Mouse (Mus musculus) forebrain, embryonic 11.5 days (tissue): Measurements from ENCODE around the gene Tyrobp. TPM values are rescaled to one million over a fixed set of nuclear protein-coding genes. Genes with fewer than 3 reads are reported as not detected.

ENCODE experiments used
- ATAC-seq: fragments of 200-750 bp; cut with Nextera tagmentation; replicated peaks from 2 replicates; pipeline ENCODE4 v1.8.0; 2017; ENCODE audit warnings: moderate TSS enrichment; ENCODE audit not compliant: low FRiP score
- DNase-seq: peaks from one replicate; pipeline ENCODE4 v3.0.0-alpha.2; 2017; ENCODE audit warnings: low spot score
- H3K27ac ChIP-seq: fragments of 300-500 bp; sonication (generic); 2 replicates; pipeline ENCODE4 v1.5.1; 2014; ENCODE audit warnings: low read depth, low read length
- H3K27me3 ChIP-seq: fragments of 300-500 bp; sonication (generic); 2 replicates; pipeline ENCODE4 v1.6.1; 2014; ENCODE audit warnings: mild to moderate bottlenecking, low read length, mixed read lengths; ENCODE audit not compliant: control insufficient read depth, insufficient read depth
- H3K36me3 ChIP-seq: fragments of 300-500 bp; sonication (generic); 2 replicates; pipeline ENCODE4 v1.6.1; 2014; ENCODE audit warnings: mild to moderate bottlenecking, low read length, moderate library complexity, mixed read lengths; ENCODE audit not compliant: control insufficient read depth, insufficient read depth
- H3K4me1 ChIP-seq: fragments of 300-500 bp; sonication (generic); replicated peaks from 2 replicates; pipeline ENCODE4 v1.6.1; 2014; ENCODE audit warnings: low read length, mixed read lengths; ENCODE audit not compliant: control insufficient read depth, insufficient read depth
- H3K4me2 ChIP-seq: fragments of 300-500 bp; sonication (generic); 2 replicates; pipeline ENCODE4 v1.6.1; 2014; ENCODE audit warnings: low read depth, mild to moderate bottlenecking, low read length, moderate library complexity, mixed read lengths; ENCODE audit not compliant: severe bottlenecking
- H3K4me3 ChIP-seq: fragments of 300-500 bp; sonication (generic); 2 replicates; pipeline ENCODE4 v1.5.1; 2014; ENCODE audit warnings: low read depth, low read length
- H3K9ac ChIP-seq: fragments of 300-500 bp; sonication (generic); 2 replicates; pipeline ENCODE4 v1.6.1; 2014; ENCODE audit warnings: low read length
- H3K9me3 ChIP-seq: fragments of 300-500 bp; sonication (generic); 2 replicates; pipeline ENCODE4 v1.6.1; 2016; ENCODE audit warnings: low read length, mixed read lengths; ENCODE audit not compliant: control insufficient read depth
- WGBS: fragments of 180-500 bp; shearing (Covaris S2); extraction: QIAGEN DNeasy Blood & Tissue Kit; methylation state at CpG from one replicate; pipeline ENCODE4 v1.1.7; 2014; 5-methylcytosine and 5-hydroxymethylcytosine counted together
- polyA plus RNA-seq: library from polyadenylated mRNA; unstranded; fragments of >200 nt; fragmentation: Nextera tagmentation; extraction: Ambion mirVana; gene quantifications from 2 replicates; pipeline ENCODE4 v1.2.1, GENCODE M21; 2014

The Tyrobp gene
- polyA plus RNA-seq, result 9.6 and 15.2 TPM in 2 replicates

- no peaks in the 10 kb centered on the region for H3K4me1 ChIP-seq
- H3K4me2 ChIP-seq, result no peak within 1 kb of the TSS
- 79% methylated on average over 5 of the region's 5 CpGs for WGBS
- H3K4me3 ChIP-seq, result no peak within 1 kb of the TSS
- H3K9me3 ChIP-seq, result no peaks in the 10 kb centered on the region
- H3K27me3 ChIP-seq, result no peaks in the 10 kb centered on the region
- H3K36me3 ChIP-seq, result no peaks in the 10 kb centered on the region
- no peak within 1 kb of the TSS for H3K27ac ChIP-seq
- ATAC-seq, result no peak
- no peak within 1 kb of the TSS for H3K9ac ChIP-seq
- no peak for DNase-seq
Observed at GRCm38 (mm10) chr7:30413596-30413995, at the start of gene Tyrobp. TSS of gene Tyrobp (plus strand) at chr7:30413760.

DNA sequence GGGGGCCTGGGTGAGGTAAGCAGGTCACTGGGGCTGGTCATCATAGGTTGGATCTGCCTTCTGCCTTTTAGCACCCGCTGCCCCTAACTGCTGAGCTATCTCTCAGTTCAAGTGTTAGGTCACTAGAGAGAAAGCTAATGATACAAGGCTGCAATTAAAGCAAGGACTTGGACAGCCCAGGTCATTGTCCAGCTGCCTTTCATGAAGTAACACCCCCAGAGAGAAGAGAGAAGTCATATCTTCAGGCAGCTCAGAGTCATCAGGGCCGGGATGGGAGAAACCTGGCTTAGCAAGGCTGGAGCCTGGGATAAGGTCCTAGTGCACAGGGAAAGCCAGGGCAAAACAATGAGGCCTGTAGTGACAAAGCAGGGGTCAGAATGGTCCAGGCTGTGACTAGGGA, 46.1 kb upstream of the Tyrobp start:
- H3K4me1 ChIP-seq, result peaks cover under 1% of the 10 kb centered on the region; the same call in 1 of the 2 replicates
- no peaks in the 10 kb centered on the region for H3K27me3 ChIP-seq
- no peak overlapping the region for H3K27ac ChIP-seq
- H3K4me2 ChIP-seq, result no peak overlapping the region
- no peaks in the 10 kb centered on the region for H3K36me3 ChIP-seq
- no peaks in the 10 kb centered on the region for H3K9me3 ChIP-seq
- no peak overlapping the region for H3K9ac ChIP-seq
- DNase-seq, result peak; percentile 36
- H3K4me3 ChIP-seq, result no peak overlapping the region
- 78% methylated on average over 2 of the region's 2 CpGs for WGBS
- ATAC-seq, result no peak

- Histone ChIP-seq H3K27ac (no peak overlapping the region), H3K4me1 (no peaks in the 10 kb centered on the region), H3K36me3 (no peaks in the 10 kb centered on the region), H3K4me3 (peak overlapping the region; percentile 37), H3K4me2 (peak overlapping the region; percentile 67), H3K9ac (peak overlapping the region; percentile 64), H3K9me3 (no peaks in the 10 kb centered on the region), H3K27me3 (no peaks in the 10 kb centered on the region)
- DNase-seq, result peak; percentile 95
- ATAC-seq, result peak; percentile 100
- under 1% methylated on average over 21 of the region's 21 CpGs for WGBS
Observed at GRCm38 (mm10) chr7:30373501-30373962, 40.0 kb upstream of the Tyrobp start.

DNA sequence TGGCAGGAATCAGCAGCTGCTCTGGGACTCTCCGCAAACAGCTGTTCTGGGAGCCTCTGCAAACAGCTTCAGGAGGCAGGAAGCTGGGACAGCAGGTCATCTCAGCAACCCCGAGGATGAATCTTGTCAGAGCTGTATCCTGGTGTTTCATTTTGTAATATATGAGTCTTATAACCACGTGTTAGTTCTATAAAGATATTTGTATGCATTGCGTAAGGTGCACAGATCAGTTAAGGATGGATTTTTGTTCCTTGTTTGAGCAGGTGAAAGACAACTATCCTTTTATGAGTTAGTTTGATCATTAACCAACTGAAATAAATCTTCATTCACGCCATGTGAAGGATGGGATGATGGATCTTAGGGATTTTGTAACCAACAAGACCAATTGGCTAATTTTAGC, 33.5 kb upstream of the Tyrobp start:
- DNase-seq, result no peak
- H3K9me3 ChIP-seq, result no peaks in the 10 kb centered on the region
- H3K4me1 ChIP-seq, result no peaks in the 10 kb centered on the region
- H3K27ac ChIP-seq, result no peak overlapping the region
- ATAC-seq, result no peak
- H3K9ac ChIP-seq, result no peak overlapping the region
- 64% methylated on average over 5 of the region's 5 CpGs for WGBS
- H3K4me3 ChIP-seq, result no peak overlapping the region
- H3K27me3 ChIP-seq, result no peaks in the 10 kb centered on the region
- H3K36me3 ChIP-seq, result no peaks in the 10 kb centered on the region
- H3K4me2 ChIP-seq, result no peak overlapping the region

DNA sequence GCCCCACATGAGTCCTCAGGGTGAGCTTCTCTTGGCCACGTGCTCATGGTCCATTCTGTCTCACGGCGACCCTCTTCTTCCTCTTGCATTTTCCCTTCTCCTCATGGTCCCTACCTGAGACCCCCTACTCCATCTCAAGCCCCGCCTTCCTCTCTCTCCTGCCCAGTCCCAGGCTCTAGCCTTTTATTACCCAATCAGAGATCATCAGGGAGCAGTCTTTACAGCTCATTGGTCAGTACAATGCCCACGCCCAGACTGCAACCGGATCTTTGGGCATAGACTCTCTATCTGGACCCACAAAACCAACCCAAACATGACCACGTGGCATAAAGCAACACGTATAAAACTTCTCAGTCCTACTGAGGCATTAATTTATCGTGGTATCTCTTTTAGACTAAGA, 29.5 kb upstream of the Tyrobp start:
- ATAC-seq (no peak), DNase-seq (no peak)
- Histone ChIP-seq H3K9me3 (no peaks in the 10 kb centered on the region), H3K27me3 (no peaks in the 10 kb centered on the region), H3K9ac (no peak overlapping the region), H3K4me2 (no peak overlapping the region), H3K27ac (no peak overlapping the region), H3K4me3 (no peak overlapping the region), H3K36me3 (no peaks in the 10 kb centered on the region), H3K4me1 (no peaks in the 10 kb centered on the region)
- WGBS, result 82% methylated on average over 9 of the region's 9 CpGs

DNA sequence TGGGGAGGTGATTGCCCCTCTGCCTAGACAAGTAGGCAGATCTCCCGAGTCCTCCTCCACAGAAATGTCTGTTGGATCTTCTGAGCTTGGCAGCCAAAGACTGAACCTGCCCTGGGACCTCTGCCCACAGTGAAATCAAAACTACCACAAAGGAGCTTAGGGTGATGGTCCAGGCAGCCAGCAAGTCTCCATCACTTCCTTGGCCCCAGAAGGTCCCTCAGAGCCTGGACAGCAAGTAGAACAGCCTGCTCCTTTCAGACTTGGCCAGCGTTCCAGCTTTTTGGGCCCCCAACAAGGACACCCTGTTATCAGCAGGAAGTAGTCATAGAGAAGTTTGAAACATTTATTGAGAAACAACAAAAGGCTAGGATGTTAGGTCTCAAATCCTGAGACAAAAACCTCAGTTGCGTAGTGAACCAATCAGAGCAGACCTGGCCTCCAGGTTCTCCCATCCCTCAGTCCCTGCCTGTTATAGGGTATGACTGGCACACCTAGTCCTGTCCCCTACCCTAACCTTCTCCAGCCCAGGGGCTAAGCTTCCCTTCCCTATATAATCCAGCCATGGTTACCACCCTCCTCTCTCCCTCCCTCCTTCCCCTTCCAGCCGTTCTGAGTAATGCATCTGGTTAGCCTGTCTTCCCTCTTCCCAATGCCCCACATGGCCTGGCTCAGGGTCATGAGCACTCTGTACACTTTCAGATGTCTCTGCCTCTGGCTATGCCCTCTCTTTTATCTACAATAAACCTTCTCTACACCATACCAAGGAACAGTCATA, 20.6 kb upstream of the Tyrobp start:
- no peak overlapping the region for H3K27ac ChIP-seq
- H3K4me3 ChIP-seq, result no peak overlapping the region
- whole genome bisulfite sequencing, result 70% methylated on average over 4 of the region's 4 CpGs
- H3K9ac ChIP-seq, result no peak overlapping the region
- DNase-seq, result no peak
- no peak overlapping the region for H3K4me2 ChIP-seq
- no peaks in the 10 kb centered on the region for H3K36me3 ChIP-seq
- ATAC-seq, result no peak
- no peaks in the 10 kb centered on the region for H3K27me3 ChIP-seq
- H3K9me3 ChIP-seq, result no peaks in the 10 kb centered on the region
- no peaks in the 10 kb centered on the region for H3K4me1 ChIP-seq

DNA sequence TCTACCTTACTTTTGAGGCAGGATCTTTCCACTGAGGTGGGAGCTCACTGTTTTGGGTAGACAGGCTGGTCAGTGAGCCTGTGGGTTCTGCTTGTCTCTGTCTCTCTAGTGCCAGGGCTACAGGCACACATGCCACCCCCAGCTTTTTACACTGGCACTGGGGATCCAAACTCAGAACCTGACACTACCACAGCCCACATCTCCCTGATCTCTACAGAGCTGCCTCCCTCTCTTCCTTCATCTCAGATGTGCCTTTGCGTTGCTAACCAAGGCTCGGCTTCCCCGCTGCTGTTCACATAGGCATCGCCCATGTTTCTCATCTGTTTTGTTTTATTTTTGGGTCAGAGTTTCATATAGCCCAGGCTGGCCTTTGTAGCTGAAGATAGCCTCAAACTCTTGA, 19.9 kb upstream of the Tyrobp start:
- no peaks in the 10 kb centered on the region for H3K4me1 ChIP-seq
- H3K27ac ChIP-seq, result no peak overlapping the region
- no peaks in the 10 kb centered on the region for H3K27me3 ChIP-seq
- H3K9me3 ChIP-seq, result no peaks in the 10 kb centered on the region
- WGBS, result 77% methylated on average over 4 of the region's 4 CpGs
- H3K4me3 ChIP-seq, result no peak overlapping the region
- no peak overlapping the region for H3K4me2 ChIP-seq
- DNase-seq, result peak; percentile 30
- H3K36me3 ChIP-seq, result no peaks in the 10 kb centered on the region
- no peak overlapping the region for H3K9ac ChIP-seq
- ATAC-seq, result no peak

- peak; percentile 44 for DNase-seq
- Histone ChIP-seq H3K27ac (no peak overlapping the region), H3K4me3 (no peak overlapping the region)
Observed at GRCm38 (mm10) chr7:30394379-30394778, 19.2 kb upstream of the Tyrobp start.

DNA sequence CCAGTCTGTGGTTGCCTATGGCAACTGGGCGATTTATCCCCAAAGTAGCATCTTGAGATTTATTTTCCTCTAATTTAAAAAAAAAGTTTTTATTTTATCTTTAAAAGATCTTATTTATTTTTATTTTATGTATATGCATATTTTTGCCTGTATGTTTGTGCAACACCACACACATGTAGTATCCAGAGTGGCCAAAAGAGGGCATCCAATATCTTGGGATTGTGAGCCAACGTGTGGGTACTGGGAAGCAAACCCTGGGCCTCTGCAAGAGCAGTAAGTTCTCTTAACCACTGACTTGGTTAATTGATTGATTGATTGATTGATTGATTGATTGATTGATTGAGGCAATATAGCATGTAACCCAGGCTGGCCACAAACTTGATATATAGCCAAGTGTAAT, 18.7 kb upstream of the Tyrobp start:
- no peaks in the 10 kb centered on the region for H3K27me3 ChIP-seq
- H3K27ac ChIP-seq, result no peak overlapping the region
- DNase-seq (peak; percentile 41), ATAC-seq (no peak)
- no peaks in the 10 kb centered on the region for H3K9me3 ChIP-seq
- WGBS, result 39% methylated on average over 2 of the region's 2 CpGs
- H3K9ac ChIP-seq, result no peak overlapping the region
- H3K36me3 ChIP-seq, result no peaks in the 10 kb centered on the region
- H3K4me1 ChIP-seq, result no peaks in the 10 kb centered on the region
- H3K4me3 ChIP-seq, result no peak overlapping the region
- no peak overlapping the region for H3K4me2 ChIP-seq

More at GRCm38 (mm10) chr7:30394379-30394778, 19.2 kb upstream of the Tyrobp start:
- no peaks in the 10 kb centered on the region for H3K36me3 ChIP-seq
- no peaks in the 10 kb centered on the region for H3K4me1 ChIP-seq
- no peak overlapping the region for H3K4me2 ChIP-seq
- no peak for ATAC-seq
- no peak overlapping the region for H3K9ac ChIP-seq
- H3K9me3 ChIP-seq, result no peaks in the 10 kb centered on the region
- H3K27me3 ChIP-seq, result no peaks in the 10 kb centered on the region
- 82% methylated on average over 11 of the region's 11 CpGs for WGBS
